Mouse (Mus musculus): ENCODE measurements around the gene Pank1. TPM values are rescaled to one million over a fixed set of nuclear protein-coding genes. Genes with fewer than 3 reads are reported as not detected.

The Pank1 gene
- 1.4 and 3.2 TPM in 2 replicates for polyA plus RNA-seq (2012; rRNA removed)

- peak; percentile 74 for DNase-seq (ENCODE audit: low spot score)
Observed at GRCm38 (mm10) chr19:34878603-34879541, at the start of gene Pank1. Gene Pank1 (minus strand): TSS chr19:34879455.

GRCm38 (mm10) chr19:34922603-34922963, 43.3 kb upstream of the Pank1 start:
- no peak for DNase-seq (ENCODE audit: low spot score)

GRCm38 (mm10) chr19:34921652-34922602, 42.7 kb upstream of the Pank1 start, which contains the start of gene Kif20b:
Gene Kif20b (plus strand): TSS chr19:34922361.
- peak; percentile 83 for DNase-seq (ENCODE audit: low spot score)

GRCm38 (mm10) chr19:34921253-34921651, 42.0 kb upstream of the Pank1 start:
- DNase-seq (ENCODE audit: low spot score), result no peak

- no peak for DNase-seq (ENCODE audit: low spot score)
Observed at GRCm38 (mm10) chr19:34920531-34920930, 41.3 kb upstream of the Pank1 start.

- DNase-seq (ENCODE audit: low spot score), result no peak
Observed at GRCm38 (mm10) chr19:34920066-34920465, 40.8 kb upstream of the Pank1 start.

- DNase-seq (ENCODE audit: low spot score), result no peak
Observed at GRCm38 (mm10) chr19:34912366-34912765, 33.1 kb upstream of the Pank1 start.

- DNase-seq (ENCODE audit: low spot score), result no peak
Observed at GRCm38 (mm10) chr19:34906772-34907171, 27.5 kb upstream of the Pank1 start.

GRCm38 (mm10) chr19:34905424-34905823, 26.2 kb upstream of the Pank1 start:
- DNase-seq (ENCODE audit: low spot score), result no peak

- no peak for DNase-seq (ENCODE audit: low spot score)
Observed at GRCm38 (mm10) chr19:34904032-34904431, 24.8 kb upstream of the Pank1 start.

- no peak for DNase-seq (ENCODE audit: low spot score)
Observed at GRCm38 (mm10) chr19:34901735-34902134, 22.5 kb upstream of the Pank1 start.

- DNase-seq (ENCODE audit: low spot score), result no peak
Observed at GRCm38 (mm10) chr19:34901266-34901665, 22.0 kb upstream of the Pank1 start.

- DNase-seq (ENCODE audit: low spot score), result no peak
Observed at GRCm38 (mm10) chr19:34898941-34899340, 19.7 kb upstream of the Pank1 start.

- no peak for DNase-seq (ENCODE audit: low spot score)
Observed at GRCm38 (mm10) chr19:34897082-34897965, 18.1 kb upstream of the Pank1 start.

GRCm38 (mm10) chr19:34895082-34895481, 15.8 kb upstream of the Pank1 start:
- no peak for DNase-seq (ENCODE audit: low spot score)

- no peak for DNase-seq (ENCODE audit: low spot score)
Observed at GRCm38 (mm10) chr19:34891590-34891989, 12.3 kb upstream of the Pank1 start.

GRCm38 (mm10) chr19:34890981-34891380, 11.7 kb upstream of the Pank1 start:
- no peak for DNase-seq (ENCODE audit: low spot score)

GRCm38 (mm10) chr19:34886324-34886723, 7.1 kb upstream of the Pank1 start:
- DNase-seq (ENCODE audit: low spot score), result no peak

GRCm38 (mm10) chr19:34883526-34884224, 4.4 kb upstream of the Pank1 start:
- DNase-seq (ENCODE audit: low spot score), result no peak

GRCm38 (mm10) chr19:34882443-34882842, 3.2 kb upstream of the Pank1 start:
- no peak for DNase-seq (ENCODE audit: low spot score)

- no peak for DNase-seq (ENCODE audit: low spot score)
Observed at GRCm38 (mm10) chr19:34881160-34881559, 1.9 kb upstream of the Pank1 start.

All from urinary bladder, adult 2 months (tissue).